Mouse (Mus musculus) heart, embryonic 16.5 days (tissue): ENCODE data around the gene Rpl26. TPM values are rescaled to one million over a fixed set of nuclear protein-coding genes. Genes with fewer than 3 reads are reported as not detected.
A peak's percentile ranks its signal among the peaks of the same experiment; 100 is the strongest.

ENCODE experiments used
- ATAC-seq: fragments of 200-750 bp; cut with Nextera tagmentation; replicated peaks from 2 replicates; pipeline ENCODE4 v1.8.0; 2017; ENCODE audit warnings: moderate number of reproducible peaks; ENCODE audit not compliant: insufficient read depth, low FRiP score; ENCODE audit errors: extremely low read depth
- H3K27ac ChIP-seq: fragments of 300-500 bp; sonication (generic); 2 replicates; pipeline ENCODE4 v1.5.1; 2014; ENCODE audit warnings: mild to moderate bottlenecking, low read length, control low read depth, moderate library complexity
- H3K27me3 ChIP-seq: fragments of 300-500 bp; sonication (generic); 2 replicates; pipeline ENCODE4 v1.6.1; 2014; ENCODE audit warnings: low read length, mixed read lengths; ENCODE audit not compliant: control insufficient read depth, insufficient read depth
- H3K36me3 ChIP-seq: fragments of 300-500 bp; sonication (generic); 2 replicates; pipeline ENCODE4 v1.6.1; 2014; ENCODE audit not compliant: control insufficient read depth, insufficient read depth
- H3K4me1 ChIP-seq: fragments of 300-500 bp; sonication (generic); 2 replicates; pipeline ENCODE4 v1.6.1; 2014; ENCODE audit warnings: low read length, mixed read lengths; ENCODE audit not compliant: control insufficient read depth, insufficient read depth
- H3K4me2 ChIP-seq: fragments of 300-500 bp; sonication (generic); 2 replicates; pipeline ENCODE4 v1.6.1; 2014; ENCODE audit warnings: low read depth, mild to moderate bottlenecking, control low read depth, low read length
- H3K4me3 ChIP-seq: fragments of 300-500 bp; sonication (generic); 2 replicates; pipeline ENCODE4 v1.5.1; 2014; ENCODE audit warnings: mild to moderate bottlenecking, control low read depth, low read length
- H3K9ac ChIP-seq: fragments of 300-500 bp; sonication (generic); 2 replicates; pipeline ENCODE4 v1.6.1; 2014; ENCODE audit warnings: low read length, control low read depth
- H3K9me3 ChIP-seq: fragments of 300-500 bp; sonication (generic); replicated peaks from 2 replicates; pipeline ENCODE4 v1.6.1; 2016; ENCODE audit warnings: low read length; ENCODE audit not compliant: control insufficient read depth
- WGBS: fragments of 180-500 bp; shearing (Covaris S2); extraction: QIAGEN DNeasy Blood & Tissue Kit; methylation state at CpG from one replicate; pipeline ENCODE4 v1.1.7; 2014; 5-methylcytosine and 5-hydroxymethylcytosine counted together
- polyA plus RNA-seq: library from polyadenylated mRNA; unstranded; fragments of >200 nt; fragmentation: Nextera tagmentation; extraction: Ambion mirVana; gene quantifications from 2 replicates; pipeline ENCODE4 v1.2.1, GENCODE M21; 2015

The Rpl26 gene
- polyA plus RNA-seq, 1 experiment from 2014 or later, result 551 TPM

DNA sequence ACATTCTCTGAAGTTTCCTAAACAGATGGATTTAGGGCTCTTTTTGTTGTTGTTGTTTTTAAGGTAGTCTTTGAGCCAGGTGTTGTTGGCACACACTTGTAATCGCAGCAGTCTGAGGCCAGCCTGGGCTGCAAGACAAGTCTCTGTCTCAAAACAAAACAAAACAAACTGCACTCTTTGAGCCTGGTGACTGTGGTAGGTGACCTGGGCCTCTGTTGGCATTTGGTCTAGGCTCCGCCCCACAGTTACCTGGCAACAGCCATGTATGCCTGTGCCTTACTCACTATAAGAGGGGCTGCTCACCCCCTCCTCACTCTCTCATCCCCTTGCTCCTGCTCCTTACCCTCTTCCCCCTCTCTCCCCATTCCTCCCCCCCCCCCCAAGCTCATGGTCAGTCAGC is 39.1 kb upstream of the Rpl26 start:
- ATAC-seq, result no peak
- H3K36me3 ChIP-seq, result no peaks in the 10 kb centered on the region
- H3K27me3 ChIP-seq, result no peaks in the 10 kb centered on the region
- no peaks in the 10 kb centered on the region for H3K9me3 ChIP-seq
- no peak overlapping the region for H3K4me2 ChIP-seq
- H3K27ac ChIP-seq, result no peak overlapping the region
- no peak overlapping the region for H3K9ac ChIP-seq
- H3K4me3 ChIP-seq, result no peak overlapping the region
- WGBS, result 71% methylated on average over 2 of the region's 2 CpGs
- peaks cover 22% of the 10 kb centered on the region for H3K4me1 ChIP-seq

DNA sequence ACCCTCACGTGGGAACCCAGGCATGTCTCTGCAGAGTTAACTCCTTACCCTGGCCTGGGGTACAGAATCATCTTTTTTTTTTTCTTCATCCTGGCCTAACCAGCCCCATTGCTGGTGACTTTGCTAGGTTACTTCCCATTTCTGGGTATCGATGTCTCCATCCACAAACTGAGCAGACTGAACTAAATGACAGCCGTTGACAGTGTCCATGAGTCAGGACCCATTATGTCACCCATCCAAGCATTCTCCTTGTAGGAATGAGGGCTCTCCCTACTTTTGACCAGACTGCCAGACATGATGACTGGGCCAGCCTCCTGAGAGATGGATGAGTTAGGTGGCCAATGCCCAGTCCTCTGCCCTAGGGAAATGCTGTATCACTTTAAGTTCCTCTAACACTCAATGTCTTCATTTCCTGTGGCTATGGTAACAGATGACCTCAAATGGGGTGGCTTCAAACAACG is 37.7 kb upstream of the Rpl26 start:
- no peak overlapping the region; the same call in 1 of the 2 replicates for H3K27ac ChIP-seq
- H3K4me3 ChIP-seq, result no peak overlapping the region
- ATAC-seq, result no peak
- no peaks in the 10 kb centered on the region for H3K36me3 ChIP-seq
- no peak overlapping the region for H3K9ac ChIP-seq
- no peaks in the 10 kb centered on the region for H3K27me3 ChIP-seq
- no peaks in the 10 kb centered on the region for H3K9me3 ChIP-seq
- H3K4me1 ChIP-seq, result peaks cover 22% of the 10 kb centered on the region
- WGBS, result 65% methylated on average over 4 of the region's 4 CpGs
- no peak overlapping the region for H3K4me2 ChIP-seq

DNA sequence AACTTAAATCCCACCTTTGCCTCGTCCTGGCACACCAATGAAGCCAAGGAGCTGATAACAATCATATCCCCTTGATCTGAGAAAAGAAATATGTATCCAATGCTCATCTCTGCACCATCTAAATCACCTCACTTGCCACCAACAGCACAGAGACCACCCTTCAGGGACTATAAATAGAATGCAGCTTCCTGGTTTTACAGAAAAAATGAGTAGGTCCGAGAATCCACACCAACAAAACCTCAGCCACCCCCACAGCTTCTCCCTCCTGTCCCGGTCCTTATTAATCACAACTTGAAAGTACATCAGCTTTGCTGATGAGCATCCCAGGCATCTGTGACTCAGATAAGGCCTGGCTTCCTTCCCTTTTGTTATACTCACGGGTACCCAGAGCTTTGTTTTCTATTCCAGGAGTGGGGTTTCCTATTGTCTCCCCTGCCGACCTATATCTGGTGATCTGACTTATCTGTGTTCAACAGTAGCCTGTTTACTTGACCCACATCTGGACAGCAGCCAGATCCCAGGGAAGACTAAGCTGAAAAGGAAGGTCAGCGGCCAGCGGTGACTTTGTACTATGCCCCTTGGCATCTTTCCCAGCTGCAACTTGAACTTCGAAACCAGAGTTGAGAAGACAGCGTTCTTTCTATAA is 36.7 kb upstream of the Rpl26 start:
- Histone ChIP-seq H3K9me3 (no peaks in the 10 kb centered on the region), H3K4me2 (peak overlapping the region; percentile 26; the same call in 1 of the 2 replicates)
- peak; percentile 78 for ATAC-seq

GRCm38 (mm10) chr11:68871277-68871676 is 30.1 kb upstream of the Rpl26 start:
- WGBS, result 65% methylated on average over 9 of the region's 9 CpGs
- no peaks in the 10 kb centered on the region for H3K9me3 ChIP-seq

More for the DNA sequence above, 36.7 kb upstream of the Rpl26 start:
- H3K27me3 ChIP-seq, result no peaks in the 10 kb centered on the region
- H3K4me1 ChIP-seq, result peaks cover 22% of the 10 kb centered on the region
- H3K36me3 ChIP-seq, result no peaks in the 10 kb centered on the region
- H3K9ac ChIP-seq, result no peak overlapping the region
- 11% methylated on average over 9 of the region's 9 CpGs for whole genome bisulfite sequencing
- peak overlapping the region; percentile 74 for H3K27ac ChIP-seq
- no peak overlapping the region for H3K4me3 ChIP-seq

GRCm38 (mm10) chr11:68871748-68872147 is 29.6 kb upstream of the Rpl26 start, which contains the start of gene Ndel1:
Gene Ndel1 (minus strand): TSS chr11:68871858.
- Histone ChIP-seq H3K4me2 (no peak within 1 kb of the TSS), H3K27ac (no peak within 1 kb of the TSS), H3K4me1 (peaks cover 3% of the 10 kb centered on the region; the same call in 1 of the 2 replicates), H3K27me3 (no peaks in the 10 kb centered on the region), H3K9me3 (no peaks in the 10 kb centered on the region), H3K9ac (peak within 1 kb of the TSS; percentile 21; the same call in 1 of the 2 replicates), H3K4me3 (no peak within 1 kb of the TSS), H3K36me3 (no peaks in the 10 kb centered on the region)
- 37% methylated on average over 6 of the region's 6 CpGs for WGBS
- ATAC-seq, result peak; percentile 45

More at GRCm38 (mm10) chr11:68871277-68871676, 30.1 kb upstream of the Rpl26 start:
- Histone ChIP-seq H3K36me3 (no peaks in the 10 kb centered on the region), H3K27me3 (no peaks in the 10 kb centered on the region), H3K9ac (no peak overlapping the region), H3K4me3 (no peak overlapping the region), H3K4me1 (peaks cover 3% of the 10 kb centered on the region; the same call in 1 of the 2 replicates), H3K4me2 (no peak overlapping the region), H3K27ac (no peak overlapping the region)
- no peak for ATAC-seq

DNA sequence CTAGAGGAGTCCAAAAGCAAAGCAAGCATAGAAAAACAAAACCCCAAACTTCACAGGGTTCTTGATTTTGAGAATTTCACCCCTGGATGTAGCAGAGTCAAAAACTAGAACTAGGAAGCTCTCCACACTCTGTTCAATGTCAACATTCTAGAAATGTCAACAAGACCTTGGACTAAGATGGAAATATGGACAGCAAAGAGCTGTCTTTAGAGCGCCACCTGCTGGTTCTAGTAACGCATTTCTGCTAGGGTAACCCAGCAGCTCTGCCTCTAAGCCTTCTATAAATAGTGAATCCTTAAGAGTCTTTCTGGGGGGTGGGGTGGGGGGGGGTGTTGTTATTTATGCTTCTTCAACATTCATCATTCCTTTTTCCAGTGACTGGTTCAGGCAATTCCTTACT is 26.5 kb upstream of the Rpl26 start:
- ATAC-seq, result peak; percentile 49; the same call in 1 of the 2 replicates
- H3K4me3 ChIP-seq, result no peak overlapping the region

DNA sequence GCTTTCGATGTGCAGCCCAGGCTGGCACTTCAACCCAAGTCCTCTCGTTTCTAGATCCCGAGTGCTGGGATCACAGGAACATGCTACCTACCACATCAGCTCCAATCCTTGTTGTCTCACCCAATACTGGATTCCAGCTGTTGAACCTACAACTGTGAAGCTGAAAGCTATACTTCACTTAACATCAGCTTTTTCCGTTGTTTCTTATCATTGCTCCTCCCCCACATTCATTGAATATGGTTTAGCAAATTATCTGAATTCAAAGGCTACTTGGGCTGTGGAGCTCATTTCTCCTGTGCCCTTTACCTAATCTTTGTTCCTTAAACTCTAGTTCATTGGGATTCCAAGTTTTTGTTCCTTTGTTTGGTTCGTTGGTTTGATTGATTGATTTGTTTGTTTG is 22.6 kb upstream of the Rpl26 start:
- H3K4me3 ChIP-seq, result no peak overlapping the region
- H3K9me3 ChIP-seq, result no peaks in the 10 kb centered on the region
- no peaks in the 10 kb centered on the region for H3K36me3 ChIP-seq
- no peak for ATAC-seq
- 82% methylated on average over 5 of the region's 5 CpGs for WGBS
- H3K4me1 ChIP-seq, result no peaks in the 10 kb centered on the region
- no peak overlapping the region for H3K4me2 ChIP-seq
- no peaks in the 10 kb centered on the region for H3K27me3 ChIP-seq
- H3K9ac ChIP-seq, result no peak overlapping the region
- no peak overlapping the region for H3K27ac ChIP-seq

More for the DNA sequence above, 26.5 kb upstream of the Rpl26 start:
- Histone ChIP-seq H3K27ac (no peak overlapping the region), H3K9me3 (no peaks in the 10 kb centered on the region), H3K4me1 (0 out of 2 replicates have a peak, but pooled peaks cover 3% of the 10 kb centered on the region), H3K27me3 (no peaks in the 10 kb centered on the region), H3K9ac (no peak overlapping the region), H3K36me3 (no peaks in the 10 kb centered on the region), H3K4me2 (no peak overlapping the region)
- 0% methylated on average over 2 of the region's 2 CpGs for WGBS

GRCm38 (mm10) chr11:68882107-68882506 is 19.3 kb upstream of the Rpl26 start:
- no peak for ATAC-seq
- Histone ChIP-seq H3K27ac (no peak overlapping the region), H3K4me3 (no peak overlapping the region), H3K9ac (no peak overlapping the region), H3K36me3 (no peaks in the 10 kb centered on the region), H3K4me1 (no peaks in the 10 kb centered on the region), H3K9me3 (no peaks in the 10 kb centered on the region), H3K4me2 (no peak overlapping the region), H3K27me3 (no peaks in the 10 kb centered on the region)
- WGBS, result 19% methylated on average over 14 of the region's 14 CpGs

DNA sequence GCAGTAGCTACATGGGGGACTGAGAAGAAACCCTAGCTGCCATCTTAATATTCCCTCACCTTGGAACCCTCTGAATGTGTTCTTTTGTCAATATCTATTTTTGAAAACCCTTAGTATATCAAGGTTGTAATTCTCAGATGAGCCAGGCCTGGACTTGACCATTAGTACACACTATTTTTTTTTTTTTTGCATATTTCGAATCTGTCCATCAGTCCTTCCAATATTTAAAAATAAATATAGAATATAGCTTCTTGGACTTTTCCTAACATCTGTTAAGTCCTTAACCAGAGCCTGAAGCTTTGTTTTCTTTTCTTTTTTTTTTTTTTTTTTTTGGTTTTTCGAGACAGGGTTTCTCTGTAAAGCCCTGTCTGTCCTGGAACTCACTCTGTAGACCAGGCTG is 17.5 kb upstream of the Rpl26 start:
- Histone ChIP-seq H3K4me1 (no peaks in the 10 kb centered on the region), H3K4me2 (no peak overlapping the region), H3K4me3 (no peak overlapping the region), H3K27ac (no peak overlapping the region), H3K9ac (no peak overlapping the region), H3K36me3 (no peaks in the 10 kb centered on the region), H3K27me3 (no peaks in the 10 kb centered on the region), H3K9me3 (no peaks in the 10 kb centered on the region)
- no peak for ATAC-seq
- 70% methylated on average over 2 of the region's 2 CpGs for WGBS
